Mouse (Mus musculus) natural killer cell, adult 2 months (primary cell): ENCODE measurements at regions not wholly inside any gene's neighbourhood (a gene's known extent, or its start where the extent isn't known, plus 50 kb on each side); places are given as distances from the start of the nearest gene placed in this dataset.

Experiments
- DNase-seq, 2 experiments: peaks; one replicate each; pipeline ENCODE4 v3.0.0; 2022; ENCODE audit warnings: low spot score in 2 of 2

DNA sequence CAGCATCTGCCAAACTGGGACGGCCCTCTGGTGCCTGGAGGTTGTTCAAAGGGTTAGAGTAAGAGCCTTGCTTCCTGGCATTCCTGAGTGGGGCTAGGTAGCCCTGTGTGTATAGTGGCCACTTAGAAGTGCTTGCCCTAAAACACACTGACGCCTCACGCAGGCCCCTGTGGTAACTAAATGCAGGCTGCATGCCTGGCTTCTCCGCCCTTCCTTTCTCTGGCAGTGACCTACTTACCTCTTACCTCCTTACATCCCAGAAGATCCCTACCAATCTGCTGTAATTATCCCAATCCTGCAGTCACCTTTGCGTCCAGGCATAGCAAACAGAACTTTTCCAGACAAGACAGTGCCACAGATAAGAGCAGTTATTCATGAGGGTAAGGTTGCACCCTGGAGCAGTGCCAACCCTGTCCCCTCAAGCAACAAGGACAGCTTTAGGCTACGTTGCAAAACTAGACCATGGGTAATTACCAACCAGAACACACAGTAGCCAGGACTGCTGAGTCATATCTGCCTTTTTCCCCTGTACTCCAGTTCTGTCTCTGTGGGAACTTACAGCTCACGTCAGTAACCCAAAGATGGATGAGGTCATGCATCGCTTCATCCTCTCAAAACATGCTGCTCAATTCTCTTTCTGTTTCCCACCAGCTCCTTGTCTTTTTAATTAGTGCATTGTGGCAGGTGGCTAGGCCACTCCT lies 237.6 kb upstream of the Stt3b start:
- DNase-seq, result no peak

DNA sequence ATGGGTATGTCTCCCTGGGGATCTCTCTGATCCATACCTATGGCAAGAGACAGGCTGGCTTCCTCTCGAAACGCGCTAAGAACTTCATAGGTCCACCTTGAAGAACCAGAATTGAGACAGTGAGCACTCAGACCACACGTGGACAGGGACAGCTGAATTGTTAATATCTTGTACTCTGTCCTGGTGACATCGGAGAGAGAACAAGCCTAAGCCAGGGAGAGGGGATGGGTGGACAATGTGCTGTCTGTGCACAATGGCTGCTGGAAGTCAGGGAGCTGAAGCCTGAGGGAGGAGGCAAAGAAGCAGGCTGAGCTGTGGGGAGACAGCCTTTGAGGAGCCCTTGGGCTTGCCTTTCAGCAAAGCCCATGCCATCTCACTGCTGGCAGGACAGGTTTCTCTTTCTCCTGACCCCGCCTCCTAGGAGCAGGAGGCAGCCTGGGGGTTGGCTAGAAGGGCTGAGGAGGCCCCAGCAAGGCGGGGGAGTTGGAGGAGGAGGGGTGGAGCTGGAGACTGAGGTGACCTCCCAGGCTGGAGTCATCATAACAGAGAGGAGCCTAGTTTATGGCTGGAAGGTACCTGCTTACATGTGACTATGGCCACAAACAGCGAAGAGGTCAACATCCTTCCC lies 238.6 kb upstream of the Stt3b start:
- DNase-seq, result no peak

DNA sequence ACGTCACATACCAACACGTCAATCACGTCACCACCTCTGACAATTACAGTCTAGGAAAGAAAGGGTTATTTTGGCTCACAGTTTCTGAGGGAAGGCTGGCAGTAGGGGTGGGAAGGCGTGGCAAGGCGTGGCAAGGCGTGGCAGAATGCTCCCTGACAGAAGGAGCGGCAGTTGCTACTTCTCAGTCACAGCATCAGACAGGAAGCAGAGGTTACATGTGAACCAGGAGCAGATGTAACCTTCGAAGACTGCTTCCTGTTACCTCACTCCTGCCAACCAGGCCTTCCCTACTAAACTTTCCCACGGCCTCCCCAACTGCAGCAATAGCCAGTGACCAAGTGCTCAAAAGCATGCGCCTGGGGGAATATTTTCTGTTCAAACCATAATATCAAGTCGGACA lies 240.9 kb upstream of the Stt3b start:
- DNase-seq, result no peak

DNA sequence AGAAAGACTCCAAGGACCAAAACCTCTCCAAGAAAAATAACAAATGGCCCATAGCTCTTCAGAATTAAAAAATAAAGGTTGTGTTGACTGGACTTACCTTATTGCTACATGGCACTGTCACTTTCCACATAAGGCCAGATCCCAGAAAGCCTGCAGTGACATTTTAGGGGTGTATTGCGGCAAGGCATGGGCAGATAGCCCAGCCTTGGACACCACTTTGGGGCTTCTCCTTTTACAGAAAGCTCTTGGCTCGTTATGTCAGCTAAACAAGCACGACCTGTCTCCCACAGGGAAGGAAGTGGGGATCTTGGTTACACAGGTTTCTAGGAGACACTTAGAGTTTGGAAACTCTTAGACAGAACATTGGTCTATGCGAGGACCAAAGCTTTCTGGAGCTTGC lies 241.3 kb upstream of the Stt3b start:
- DNase-seq, result no peak

DNA sequence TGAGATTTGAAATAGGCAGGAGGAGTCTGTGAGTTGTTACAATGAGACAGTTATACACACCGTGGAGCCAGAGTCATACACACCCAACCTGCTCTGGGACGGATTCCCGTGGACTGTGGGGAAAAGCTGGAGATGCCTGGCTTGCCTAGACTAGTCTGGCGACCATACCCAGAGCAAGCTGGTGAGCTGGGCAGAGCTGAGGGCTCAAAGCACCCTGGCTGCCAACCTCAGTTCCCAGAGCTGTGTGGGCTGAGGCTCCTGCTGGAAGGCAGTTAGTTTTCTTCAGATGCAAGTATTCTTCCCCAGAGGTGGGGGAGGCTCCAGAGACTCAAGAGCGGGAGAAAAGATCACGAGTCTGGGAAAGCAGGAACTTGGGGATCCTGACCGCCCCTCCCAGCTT lies 247.9 kb upstream of the Stt3b start:
- DNase-seq, result no peak

DNA sequence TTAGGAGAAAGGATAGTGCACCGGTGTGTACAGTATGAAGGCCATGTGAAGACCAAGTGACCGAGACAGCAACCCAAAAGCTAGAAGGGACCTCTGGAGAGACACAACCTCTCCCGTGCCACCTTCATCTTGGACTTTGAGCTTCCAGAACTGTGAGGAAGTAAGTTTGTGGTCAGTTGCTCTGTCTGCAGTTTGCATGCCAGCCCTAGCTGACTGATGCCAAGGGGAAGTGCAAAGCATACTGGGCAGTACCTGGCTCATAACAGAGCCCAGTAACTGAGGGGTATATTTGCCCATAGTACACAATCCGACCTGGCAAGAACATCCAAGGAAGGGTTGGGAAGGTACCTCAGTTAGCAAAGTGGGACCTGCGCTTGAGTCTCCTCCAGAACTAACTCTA lies 249.3 kb upstream of the Stt3b start:
- no peak for DNase-seq

DNA sequence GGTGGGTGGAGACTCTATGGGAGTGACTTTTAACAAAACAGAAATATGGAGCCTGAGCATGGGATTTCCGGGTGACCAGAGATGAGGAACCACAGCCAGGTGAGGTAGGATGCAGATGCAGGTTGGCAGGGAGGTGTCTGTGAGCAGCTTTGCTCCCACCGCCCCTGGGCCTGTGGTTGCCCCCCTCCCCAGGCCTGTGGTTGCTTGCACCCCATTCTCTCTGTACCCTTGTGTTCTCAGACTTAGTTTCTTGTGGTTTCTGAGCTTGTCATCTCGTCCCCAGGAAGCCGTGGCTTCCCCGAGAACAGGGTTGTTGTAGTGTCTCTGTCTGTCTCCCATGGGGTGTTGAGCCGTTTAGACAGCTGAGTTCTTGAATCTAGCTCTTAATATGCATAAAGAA lies 251.0 kb upstream of the Stt3b start:
- peak; percentile 10 to 42 for DNase-seq

DNA sequence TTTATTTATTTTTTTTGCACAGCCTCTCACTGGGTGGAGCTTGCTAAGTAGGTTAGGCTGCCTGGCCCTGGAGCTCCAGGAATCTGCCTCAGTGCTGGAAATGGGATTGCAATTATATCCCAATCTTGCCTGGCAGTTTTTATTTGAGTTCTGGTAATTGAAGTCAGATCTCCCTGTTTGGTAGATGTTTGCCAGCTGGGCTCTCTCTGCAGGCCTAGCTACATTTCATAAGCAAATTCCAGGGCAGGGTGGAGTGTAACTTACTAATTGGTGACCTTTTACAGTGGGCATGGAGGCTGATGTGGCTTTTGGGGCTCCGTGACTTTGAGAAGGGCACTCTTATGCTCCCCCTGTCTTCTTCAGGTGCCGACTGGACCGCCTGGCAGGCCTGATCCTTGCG lies 252.6 kb upstream of the Stt3b start:
- no peak for DNase-seq

DNA sequence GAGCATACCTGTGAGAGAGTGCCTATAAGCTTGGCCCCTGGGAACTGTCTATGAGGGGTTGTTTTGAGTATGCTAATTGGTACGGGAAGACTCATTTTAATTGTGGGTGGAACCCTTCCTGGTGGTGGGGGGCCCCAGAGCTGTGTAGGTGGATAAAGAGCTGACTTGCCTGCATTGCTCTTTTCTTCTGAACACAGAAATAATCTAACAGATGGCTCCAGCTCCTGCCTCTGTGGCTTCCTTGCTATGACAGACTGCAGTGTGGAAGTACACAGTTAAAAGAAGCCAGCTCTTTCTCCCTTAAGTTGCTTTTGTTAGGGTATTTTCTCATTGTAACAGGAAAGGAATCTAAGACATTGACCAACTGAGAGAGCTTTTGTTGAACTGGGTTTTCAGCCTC lies 254.1 kb upstream of the Stt3b start:
- no peak for DNase-seq

DNA sequence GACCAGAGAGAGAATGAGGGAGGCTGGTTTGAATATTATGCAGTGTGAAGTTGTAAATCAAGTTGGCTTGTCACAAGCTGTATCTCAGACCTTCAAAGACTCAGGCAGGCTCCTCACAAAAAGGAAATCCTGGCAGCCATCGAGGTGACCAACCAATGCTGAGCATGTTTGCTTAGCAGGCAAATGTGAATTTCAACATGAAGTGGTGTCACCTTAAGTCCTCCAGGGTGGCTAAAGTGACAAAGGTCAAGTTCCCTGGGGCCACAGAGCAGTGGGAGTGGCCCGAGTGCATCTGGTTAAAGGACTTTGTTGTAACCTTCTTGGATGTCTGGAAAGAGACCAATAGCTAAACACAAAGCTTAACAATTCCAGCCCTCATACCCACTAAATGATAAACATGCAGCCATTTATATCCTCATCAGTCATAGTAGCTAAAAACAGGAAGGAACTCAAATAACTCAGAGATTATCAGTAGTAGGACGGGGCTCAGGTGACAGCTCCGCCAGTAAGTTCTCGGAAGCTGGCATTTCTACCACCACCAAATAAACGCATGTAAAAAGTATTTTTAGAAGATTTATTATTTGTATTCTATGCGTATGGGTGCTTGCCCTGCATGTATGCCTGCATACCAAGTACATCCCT lies 258.6 kb upstream of the Stt3b start:
- DNase-seq, result no peak

DNA sequence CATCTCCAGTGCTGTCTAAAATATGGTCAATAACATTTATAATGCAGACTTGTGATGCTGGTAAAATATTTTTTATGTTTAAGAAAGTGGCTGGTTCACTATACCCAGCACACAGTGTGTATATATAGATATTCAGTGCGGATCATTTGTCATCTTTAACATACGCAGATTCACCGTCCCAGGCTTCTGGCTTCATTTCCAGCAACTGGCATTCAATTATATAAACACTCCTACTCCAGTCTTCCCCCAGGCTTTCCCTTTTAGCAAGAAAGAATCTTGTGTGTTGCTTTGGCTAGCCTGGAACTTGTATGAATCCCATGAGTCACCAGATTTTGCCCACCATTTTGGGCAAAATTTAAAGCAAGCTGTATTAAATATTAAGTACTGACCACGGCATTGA lies 260.8 kb upstream of the Stt3b start:
- no peak for DNase-seq

DNA sequence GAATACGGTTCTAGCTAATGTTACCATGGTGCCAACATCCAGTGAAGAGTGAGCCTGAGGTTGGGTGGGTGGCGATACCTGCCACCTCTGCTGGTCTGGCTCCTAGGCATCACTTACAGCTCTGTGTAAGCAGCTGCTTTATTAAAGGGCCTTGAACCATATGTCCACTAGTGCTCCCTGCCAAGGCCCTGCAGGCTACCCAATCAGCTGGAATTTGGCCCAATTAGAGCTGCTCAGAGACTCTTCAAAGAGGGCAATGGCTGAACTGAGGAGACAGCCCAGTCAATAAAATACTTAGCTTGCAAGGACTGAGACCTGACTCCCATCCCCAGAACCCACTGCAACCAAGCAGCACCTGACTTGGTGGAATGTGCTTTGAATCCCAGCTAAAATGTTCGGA lies 270.9 kb upstream of the Stt3b start:
- DNase-seq, result no peak

DNA sequence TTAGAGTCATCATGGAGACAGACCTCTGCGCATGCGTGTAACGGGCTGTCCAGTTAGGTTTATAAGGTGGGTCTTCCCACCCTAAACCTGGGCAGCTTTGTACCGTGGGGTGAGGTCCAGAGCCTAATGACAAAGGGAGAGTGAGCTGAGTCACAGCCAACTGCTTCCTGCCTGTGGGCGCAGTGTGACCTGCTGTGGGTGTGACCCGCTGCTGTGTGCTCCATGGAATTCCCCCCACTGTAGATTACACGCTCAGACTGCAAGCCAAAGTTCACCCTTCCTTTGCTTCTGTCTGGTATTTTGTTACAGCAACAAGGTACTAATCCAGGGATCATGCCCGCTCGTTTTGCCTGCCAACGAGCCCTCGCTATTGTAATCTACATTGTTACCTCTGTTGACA lies 273.3 kb upstream of the Stt3b start:
- DNase-seq, result peak; percentile 28 to 56

DNA sequence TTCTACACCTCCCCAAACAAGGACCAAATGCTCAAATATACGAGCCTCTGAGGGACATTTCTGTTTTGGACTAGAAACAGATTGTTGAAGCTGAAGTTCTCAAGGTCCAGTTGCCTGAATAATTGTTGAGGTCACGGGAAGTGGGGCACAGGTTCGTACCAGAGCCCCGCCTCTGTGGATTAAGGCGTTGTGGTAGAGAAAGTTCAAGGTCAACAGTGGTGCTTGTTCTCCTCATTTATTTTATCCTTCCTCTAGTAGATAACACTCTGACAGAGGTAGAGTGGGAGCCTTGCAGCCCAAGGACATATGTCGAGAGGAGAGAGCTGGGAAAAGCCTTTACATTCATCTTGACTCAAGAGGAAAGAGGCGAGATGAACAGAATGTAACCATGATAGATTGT lies 274.7 kb upstream of the Stt3b start:
- DNase-seq, result no peak

DNA sequence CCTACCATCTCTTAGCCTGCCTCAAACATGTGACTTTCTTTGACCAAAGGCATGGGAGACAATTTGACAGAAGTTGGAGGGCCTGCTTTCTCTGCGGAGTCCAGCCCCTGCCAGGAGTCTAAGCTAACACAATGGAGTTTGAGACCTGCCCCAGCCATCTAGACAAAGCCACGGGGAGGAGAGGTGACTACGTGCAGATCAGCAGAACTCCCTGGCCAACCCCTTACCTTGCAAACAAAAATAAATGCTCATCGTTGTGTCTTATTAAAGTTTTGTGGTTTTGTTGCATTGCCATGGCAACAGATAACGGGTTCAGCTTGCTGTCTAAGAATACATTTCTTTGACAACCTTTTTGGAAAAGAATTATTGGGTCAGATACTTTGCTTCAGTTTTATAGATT lies 282.2 kb upstream of the Stt3b start:
- no peak for DNase-seq

DNA sequence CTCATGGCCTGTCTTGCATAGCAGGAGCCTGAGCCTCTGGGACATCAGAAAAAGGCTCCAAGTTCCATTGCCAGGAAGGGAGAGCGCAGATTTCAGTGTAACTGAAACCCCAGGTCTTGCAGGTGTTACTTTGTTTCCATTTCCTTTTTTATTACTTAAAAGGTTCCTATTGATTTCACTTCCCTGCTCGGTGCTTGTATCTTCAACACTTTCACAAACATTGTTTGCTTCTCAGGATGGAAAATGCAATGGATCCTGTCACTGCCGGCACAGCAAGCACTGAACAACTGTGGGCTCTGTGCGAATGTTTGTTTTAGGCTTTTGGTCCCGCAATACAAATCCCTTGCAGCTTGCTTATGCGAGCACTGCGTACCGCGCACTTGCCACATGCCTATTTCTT lies 290.0 kb upstream of the Stt3b start:
- no peak for DNase-seq

DNA sequence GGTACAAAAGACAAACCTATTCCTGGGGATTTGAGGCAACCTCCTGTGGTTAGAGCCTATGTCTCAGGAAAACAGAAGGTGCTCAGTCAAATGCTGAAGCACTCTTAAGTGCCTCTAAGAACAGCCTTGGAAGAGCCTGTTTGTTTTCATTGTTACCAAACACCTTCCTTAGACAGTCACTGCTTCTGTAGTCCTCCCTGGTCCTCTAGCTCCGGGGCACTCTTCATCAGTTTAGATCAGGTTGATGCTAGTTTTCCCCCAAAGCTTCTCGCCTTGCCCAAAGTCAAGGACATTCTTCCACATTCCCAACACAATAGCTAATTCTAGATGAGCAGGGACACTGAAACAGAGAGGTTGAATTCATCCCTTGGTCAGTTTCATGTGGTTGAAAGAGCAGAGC lies 290.6 kb upstream of the Stt3b start:
- DNase-seq, result no peak

DNA sequence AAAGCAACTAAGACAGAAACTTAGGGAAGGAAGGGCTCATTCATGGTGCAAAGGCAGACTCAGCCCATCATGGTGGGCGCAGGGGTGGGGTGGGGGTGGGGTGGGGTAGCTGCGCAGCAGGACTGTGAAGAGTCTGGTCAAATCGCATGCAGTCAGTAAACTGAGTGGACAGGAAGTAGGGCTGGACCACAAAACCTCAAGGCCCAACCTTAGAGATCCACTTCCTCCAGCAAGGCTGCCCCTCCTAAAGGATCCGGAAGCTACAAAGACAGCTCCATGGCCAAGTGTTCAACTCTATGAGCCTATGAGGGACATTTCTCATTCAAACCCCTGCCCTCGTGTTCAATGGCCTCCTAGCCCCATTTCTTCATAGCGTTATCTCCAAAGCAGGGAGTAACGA lies 292.6 kb upstream of the Stt3b start:
- peak in 1 of 2 experiments; percentile 36 for DNase-seq

DNA sequence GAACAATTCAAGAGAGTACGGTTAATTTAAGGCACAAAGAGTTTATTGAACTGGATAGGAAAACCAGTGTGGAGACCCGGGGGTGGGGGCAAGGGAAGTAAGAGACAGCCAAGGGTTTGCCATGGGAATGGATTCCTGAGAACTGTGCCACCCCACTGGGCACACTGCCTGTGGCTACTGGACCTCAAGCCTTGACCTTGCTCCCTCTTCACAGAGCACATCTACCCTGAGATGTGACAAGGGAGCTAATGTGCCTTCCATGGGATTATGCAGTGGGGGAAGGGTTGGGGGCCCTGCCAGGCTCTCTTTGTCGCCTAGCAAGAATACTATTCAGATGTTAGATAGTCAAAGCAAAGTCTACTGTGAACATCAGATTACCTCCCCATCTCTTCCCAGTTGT lies 294.2 kb upstream of the Stt3b start:
- no peak for DNase-seq

DNA sequence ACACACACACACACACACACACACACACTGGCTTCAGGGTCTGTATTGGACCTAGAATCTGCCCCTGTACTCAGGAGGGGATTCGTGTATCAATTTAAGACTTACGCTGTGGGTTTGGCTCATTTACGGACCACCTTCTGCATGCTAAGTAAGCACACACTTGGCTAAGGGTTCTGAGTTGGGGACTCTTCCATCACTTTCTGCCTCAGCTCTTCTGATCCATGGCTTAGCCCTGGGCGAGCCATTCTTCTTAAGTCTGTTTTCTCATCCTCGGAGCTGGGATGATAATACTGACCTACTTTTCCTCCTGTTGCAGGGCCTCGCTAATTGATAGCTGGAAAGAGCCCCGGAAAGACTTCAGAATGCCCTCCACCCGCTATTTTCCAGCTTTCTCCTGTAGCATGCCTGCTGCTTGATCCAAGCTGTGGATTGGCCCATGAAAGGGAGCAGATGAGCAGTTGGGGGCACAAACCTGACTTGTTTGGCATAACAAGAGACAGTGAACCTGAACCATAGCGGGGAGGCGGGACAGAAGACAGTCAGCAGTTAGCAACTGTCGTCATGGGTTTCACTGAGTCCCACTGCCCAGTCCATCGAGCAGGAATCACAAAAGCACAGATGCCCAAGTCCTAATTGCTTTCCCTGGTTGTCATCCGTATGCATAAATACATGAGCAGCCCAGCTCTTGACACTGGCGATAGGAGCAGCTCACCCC lies 294.9 kb upstream of the Stt3b start:
- DNase-seq, result no peak

DNA sequence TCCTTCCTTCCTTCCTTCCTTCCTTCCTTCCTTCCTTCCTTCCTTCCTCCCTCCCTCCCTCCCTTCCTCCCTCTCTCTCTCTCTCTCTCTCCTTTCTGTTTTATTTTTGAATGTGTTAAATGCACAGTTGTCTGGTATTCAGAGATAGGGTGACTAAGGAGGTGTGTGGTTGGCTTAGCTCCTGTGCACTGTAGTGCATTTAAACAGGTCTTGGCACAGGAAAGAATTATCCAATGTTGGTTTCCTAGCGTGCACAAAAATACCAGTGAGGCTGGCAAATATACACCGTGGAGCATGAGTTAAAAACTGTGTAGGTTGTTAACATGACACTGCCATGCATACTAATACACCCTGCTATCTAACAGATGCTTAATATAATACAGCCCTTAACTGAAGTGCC lies 297.7 kb upstream of the Stt3b start:
- DNase-seq, result no peak

DNA sequence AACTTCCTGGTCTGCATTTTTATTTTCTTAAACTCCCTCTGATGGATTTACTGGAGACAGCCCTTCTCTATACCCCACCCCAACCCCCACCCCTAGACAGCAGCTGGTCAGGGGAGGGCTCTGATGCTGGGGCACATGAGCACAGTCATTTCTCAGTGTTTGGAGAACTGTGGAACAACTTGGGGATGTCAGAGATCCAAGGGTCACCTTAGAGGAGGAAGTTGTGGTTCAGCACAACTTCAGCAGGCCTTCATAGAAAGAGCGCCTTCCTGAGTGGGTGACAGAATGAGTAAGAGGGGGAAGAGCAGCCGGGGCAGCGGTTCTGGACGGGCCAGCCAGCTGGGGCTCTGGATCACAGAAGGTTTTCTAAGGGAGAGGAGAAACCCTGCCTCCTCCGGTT lies 298.2 kb upstream of the Stt3b start:
- DNase-seq, result peak in 1 of 2 experiments; percentile 22

DNA sequence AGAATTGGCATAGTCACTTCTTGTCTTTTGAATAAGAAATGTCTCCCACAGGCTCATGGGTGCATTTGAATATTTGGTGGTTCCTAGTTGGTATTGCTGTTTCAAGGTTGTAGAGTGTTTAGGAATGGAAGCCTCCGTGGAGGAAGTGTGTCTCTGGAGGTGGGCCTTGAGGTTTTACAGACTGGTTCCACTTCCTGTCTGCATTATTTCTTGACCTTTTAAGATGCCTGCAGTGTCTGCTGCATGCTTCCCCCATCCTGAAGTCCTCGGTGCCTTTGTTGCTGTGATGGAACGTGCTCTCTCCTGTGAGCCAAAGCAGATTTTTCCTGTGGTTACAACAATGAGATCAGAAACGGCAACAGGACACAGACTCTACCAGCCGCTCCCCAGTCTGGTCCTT lies 299.4 kb upstream of the Gadl1 start:
- DNase-seq, result peak; percentile 24 to 30
